Mouse (Mus musculus) intestine, embryonic 14.5 days (tissue): Measurements from ENCODE around the gene Chp1. TPM values are rescaled to one million over a fixed set of nuclear protein-coding genes. Genes with fewer than 3 reads are reported as not detected.

Experiments used
- ATAC-seq: fragments of 200-750 bp; cut with Nextera tagmentation; replicated peaks from 2 replicates; pipeline ENCODE4 v1.8.0; 2017; ENCODE audit warnings: low read depth, moderate number of reproducible peaks, moderate TSS enrichment, moderate library complexity; ENCODE audit not compliant: low FRiP score, low TSS enrichment
- DNase-seq: peaks from one replicate; pipeline ENCODE4 v3.0.0-alpha.2; 2018; ENCODE audit warnings: low spot score
- H3K27ac ChIP-seq: fragments of 300-500 bp; sonication (generic); 2 replicates; pipeline ENCODE4 v1.5.1; 2014; ENCODE audit warnings: low read depth, mild to moderate bottlenecking, control low read depth
- H3K27me3 ChIP-seq: fragments of 300-500 bp; sonication (generic); replicated peaks from 2 replicates; pipeline ENCODE4 v1.6.1; 2014; ENCODE audit warnings: low read length, control low read depth; ENCODE audit not compliant: control insufficient read depth, insufficient read depth
- H3K36me3 ChIP-seq: fragments of 300-500 bp; sonication (generic); 2 replicates; pipeline ENCODE4 v1.6.1; 2014; ENCODE audit warnings: low read length, control low read depth; ENCODE audit not compliant: control insufficient read depth, insufficient read depth
- H3K4me1 ChIP-seq: fragments of 300-500 bp; sonication (generic); replicated peaks from 2 replicates; pipeline ENCODE4 v1.6.1; 2014; ENCODE audit warnings: low read length, control low read depth, mixed read lengths; ENCODE audit not compliant: control insufficient read depth, insufficient read depth
- H3K4me2 ChIP-seq: fragments of 300-500 bp; sonication (generic); 2 replicates; pipeline ENCODE4 v1.6.1; 2014; ENCODE audit warnings: low read length
- H3K4me3 ChIP-seq: fragments of 300-500 bp; sonication (generic); 2 replicates; pipeline ENCODE4 v1.5.1; 2014; ENCODE audit warnings: low read depth, low read length, control low read depth, mixed read lengths
- H3K9ac ChIP-seq: fragments of 300-500 bp; sonication (generic); 2 replicates; pipeline ENCODE4 v1.6.1; 2014; ENCODE audit warnings: mild to moderate bottlenecking, low read length
- H3K9me3 ChIP-seq: fragments of 300-500 bp; sonication (generic); 2 replicates; pipeline ENCODE4 v1.6.1; 2016; ENCODE audit warnings: low read length, control low read depth; ENCODE audit not compliant: control insufficient read depth
- WGBS: fragments of 180-500 bp; shearing (Covaris S2); extraction: QIAGEN DNeasy Blood & Tissue Kit; methylation state at CpG from one replicate; pipeline ENCODE4 v1.1.7; 2014; 5-methylcytosine and 5-hydroxymethylcytosine counted together
- polyA plus RNA-seq: library from polyadenylated mRNA; unstranded; fragments of >200 nt; fragmentation: Nextera tagmentation; extraction: Ambion mirVana; gene quantifications from 2 replicates; pipeline ENCODE4 v1.2.1, GENCODE M21; 2014

Gene Chp1
- polyA plus RNA-seq, 1 experiment from 2014 or later, result 54.5 TPM

DNA sequence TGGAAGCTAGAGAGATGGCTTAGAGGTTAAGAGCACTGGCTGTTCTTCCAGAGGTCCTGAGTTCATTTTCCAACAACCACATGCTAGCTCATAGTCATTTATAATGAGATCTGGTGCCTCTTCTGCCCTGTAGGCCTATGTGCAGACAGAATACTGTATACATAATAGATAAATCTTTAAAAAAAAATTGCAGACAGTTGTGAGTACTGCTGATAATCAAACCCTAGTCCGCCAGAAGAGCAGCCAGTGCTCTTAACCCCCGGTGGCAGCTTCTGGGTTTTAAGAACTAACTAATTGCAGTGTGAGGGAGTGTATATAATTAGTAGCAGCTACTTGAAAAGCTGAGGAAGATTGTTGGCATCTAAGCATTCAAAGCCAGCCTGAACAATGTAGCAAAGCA lies 35.9 kb downstream of the Chp1 start:
- no peaks in the 10 kb centered on the region for H3K4me1 ChIP-seq
- WGBS, result 56% methylated on average over 2 of the region's 2 CpGs
- H3K4me3 ChIP-seq, result no peak overlapping the region
- H3K9ac ChIP-seq, result no peak overlapping the region
- ATAC-seq, result no peak
- H3K9me3 ChIP-seq, result no peaks in the 10 kb centered on the region
- H3K27ac ChIP-seq, result no peak overlapping the region
- no peak overlapping the region for H3K4me2 ChIP-seq
- no peaks in the 10 kb centered on the region for H3K27me3 ChIP-seq
- no peak for DNase-seq
- H3K36me3 ChIP-seq, result no peaks in the 10 kb centered on the region

DNA sequence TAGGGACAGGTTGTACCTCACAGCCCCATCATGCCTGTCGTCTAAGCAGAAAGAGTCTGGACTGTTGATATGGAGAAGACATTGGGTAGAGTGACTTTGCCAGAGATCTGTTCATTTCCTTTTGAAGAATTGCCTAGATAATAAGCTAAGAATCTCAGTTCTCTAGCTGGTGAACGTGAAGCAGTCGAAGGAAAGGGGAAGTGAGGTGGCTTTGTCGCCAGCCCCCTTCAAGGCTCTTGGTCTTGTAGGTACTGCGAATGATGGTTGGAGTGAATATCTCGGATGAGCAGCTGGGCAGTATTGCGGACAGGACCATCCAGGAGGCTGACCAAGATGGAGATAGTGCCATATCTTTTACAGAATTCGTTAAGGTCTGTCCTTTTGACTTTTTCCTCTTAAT lies 36.8 kb downstream of the Chp1 start:
- H3K36me3 ChIP-seq, result no peaks in the 10 kb centered on the region
- H3K9me3 ChIP-seq, result no peaks in the 10 kb centered on the region
- H3K4me3 ChIP-seq, result no peak overlapping the region
- H3K4me2 ChIP-seq, result no peak overlapping the region
- no peaks in the 10 kb centered on the region for H3K4me1 ChIP-seq
- DNase-seq (no peak), ATAC-seq (no peak)
- H3K27me3 ChIP-seq, result no peaks in the 10 kb centered on the region
- no peak overlapping the region for H3K27ac ChIP-seq
- 84% methylated on average over 8 of the region's 8 CpGs for WGBS
- H3K9ac ChIP-seq, result no peak overlapping the region

DNA sequence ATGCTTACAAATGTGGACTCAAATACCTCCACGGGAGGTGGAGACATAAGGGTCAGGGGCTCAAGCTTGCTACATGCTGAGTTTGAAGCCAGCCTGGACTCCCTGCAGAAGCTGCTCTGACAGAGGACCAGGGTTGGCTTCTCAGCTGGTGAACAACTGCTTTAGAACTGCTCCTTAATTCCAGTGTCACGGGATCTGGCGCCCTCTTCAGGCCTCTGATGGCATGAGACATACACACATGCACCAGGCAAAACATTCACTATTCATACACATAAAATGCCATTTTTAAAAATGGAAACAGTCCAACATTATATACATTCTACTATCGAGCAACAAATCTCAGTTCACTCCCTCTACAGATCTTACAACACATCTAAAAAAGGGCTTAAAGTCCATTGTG lies 39.9 kb downstream of the Chp1 start:
- no peak overlapping the region for H3K27ac ChIP-seq
- WGBS, result 21% methylated on average over 4 of the region's 4 CpGs
- ATAC-seq, result 0 out of 2 replicates have a peak, but pooled peaks have one; percentile 43

DNA sequence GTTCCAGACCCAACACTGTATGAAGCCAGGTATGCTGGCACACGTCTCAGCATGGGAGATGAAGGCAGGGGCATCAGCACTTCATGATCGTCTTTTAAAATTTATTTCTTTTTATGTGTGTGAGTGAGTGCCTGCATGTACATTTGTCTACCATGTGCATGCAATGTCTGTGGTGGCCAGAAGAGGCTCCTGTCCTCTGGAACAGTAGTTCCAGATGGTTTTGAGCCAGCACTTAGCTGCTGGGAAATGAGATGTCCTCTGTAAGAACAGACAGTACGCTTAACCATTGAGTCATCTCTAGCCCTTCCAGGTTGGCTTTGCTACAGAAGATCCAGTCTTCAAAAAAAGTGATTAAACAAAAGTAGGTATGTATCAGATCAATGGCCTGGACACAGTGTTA lies 43.8 kb downstream of the Chp1 start:
- DNase-seq (no peak), ATAC-seq (no peak)
- no peak overlapping the region for H3K27ac ChIP-seq
- no peak overlapping the region for H3K4me3 ChIP-seq
- 93% methylated on average over 3 of the region's 3 CpGs for WGBS
- H3K36me3 ChIP-seq, result peaks cover 1% of the 10 kb centered on the region
- no peaks in the 10 kb centered on the region for H3K9me3 ChIP-seq
- no peak overlapping the region for H3K4me2 ChIP-seq
- peaks cover 9% of the 10 kb centered on the region for H3K4me1 ChIP-seq
- H3K27me3 ChIP-seq, result no peaks in the 10 kb centered on the region
- no peak overlapping the region for H3K9ac ChIP-seq

More for the DNA sequence above, 39.9 kb downstream of the Chp1 start:
- no peaks in the 10 kb centered on the region for H3K36me3 ChIP-seq
- no peak overlapping the region for H3K4me3 ChIP-seq
- no peak overlapping the region for H3K9ac ChIP-seq
- no peaks in the 10 kb centered on the region for H3K27me3 ChIP-seq
- no peaks in the 10 kb centered on the region for H3K9me3 ChIP-seq
- DNase-seq, result peak; percentile 72
- no peaks in the 10 kb centered on the region for H3K4me1 ChIP-seq
- H3K4me2 ChIP-seq, result no peak overlapping the region

DNA sequence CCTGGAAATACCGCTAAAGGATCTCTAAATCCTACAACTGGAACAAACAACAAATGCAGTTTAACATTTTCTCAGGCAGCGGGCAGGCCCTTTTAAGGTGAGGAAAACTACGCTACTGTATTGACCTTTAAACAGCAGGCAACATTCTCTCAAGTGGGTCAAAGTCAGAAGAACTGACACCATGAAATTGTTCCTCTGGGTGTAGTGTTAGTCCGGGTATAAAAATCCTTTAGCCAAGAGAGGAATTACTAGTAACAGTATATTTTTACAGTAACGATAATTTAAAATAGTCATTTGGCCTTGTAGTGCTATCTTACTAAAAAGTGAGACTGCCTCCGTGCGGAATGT lies 46.2 kb downstream of the Chp1 start:
- Histone ChIP-seq H3K27me3 (no peaks in the 10 kb centered on the region), H3K27ac (peak overlapping the region; percentile 89), H3K4me1 (peaks cover 9% of the 10 kb centered on the region), H3K4me2 (peak overlapping the region; percentile 55), H3K9ac (peak overlapping the region; percentile 30; the same call in 1 of the 2 replicates), H3K9me3 (no peaks in the 10 kb centered on the region), H3K4me3 (peak overlapping the region; percentile 99), H3K36me3 (peaks cover 24% of the 10 kb centered on the region)
- ATAC-seq (peak; percentile 33; the same call in 1 of the 2 replicates), DNase-seq (peak; percentile 56)
- 9% methylated on average over 7 of the region's 7 CpGs for WGBS

DNA sequence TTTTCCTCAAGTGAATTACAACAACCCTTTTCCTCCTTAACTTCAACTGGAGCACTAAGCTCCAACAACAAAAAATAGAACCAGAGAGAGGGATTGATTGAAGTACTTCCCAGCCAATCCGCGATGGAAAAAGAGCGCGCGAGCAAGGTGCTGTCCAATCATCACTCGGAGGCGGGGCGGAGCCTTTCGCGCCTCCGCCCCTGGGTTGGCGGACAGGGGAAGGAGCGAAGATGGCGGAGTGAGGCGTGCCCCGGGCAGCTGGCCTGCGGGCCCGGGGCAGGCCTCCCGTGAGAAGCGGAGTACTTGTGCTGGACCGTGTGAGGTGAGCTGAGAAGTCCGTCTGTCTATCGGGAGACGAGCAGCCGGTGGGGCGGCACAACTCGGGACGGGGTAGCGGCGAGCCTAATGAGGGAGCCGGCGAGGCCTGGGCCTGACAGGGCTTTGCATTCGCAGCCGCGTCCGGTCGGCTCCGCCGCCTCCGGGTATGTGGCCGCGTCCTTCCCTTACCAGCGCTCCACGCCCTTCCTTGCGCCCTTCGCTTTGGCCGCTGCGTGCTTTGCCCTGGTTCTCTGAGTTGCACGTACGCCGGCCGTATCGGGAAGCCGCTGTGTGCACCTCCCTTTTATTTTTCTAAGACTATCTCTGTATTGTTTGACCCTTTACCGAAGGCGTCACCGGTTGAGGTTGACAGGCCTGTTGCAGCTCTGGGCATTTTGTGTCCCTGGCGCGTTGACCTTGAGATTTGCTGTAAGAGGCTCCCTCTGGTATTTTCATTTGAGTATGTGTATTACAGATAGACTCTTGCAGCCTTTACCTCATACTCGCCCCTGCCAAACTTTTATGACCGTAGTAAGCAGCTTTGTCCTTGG lies 46.9 kb downstream of the Chp1 start:
- DNase-seq (peak; percentile 99), ATAC-seq (peak; percentile 97)
- no peaks in the 10 kb centered on the region for H3K27me3 ChIP-seq
- no peaks in the 10 kb centered on the region for H3K9me3 ChIP-seq
- peak overlapping the region; percentile 67 for H3K4me2 ChIP-seq
- H3K9ac ChIP-seq, result peak overlapping the region; percentile 98
- WGBS, result under 1% methylated on average over 59 of the region's 61 CpGs
- peak overlapping the region; percentile 89 for H3K27ac ChIP-seq
- H3K4me1 ChIP-seq, result peaks cover 9% of the 10 kb centered on the region
- H3K36me3 ChIP-seq, result peaks cover 30% of the 10 kb centered on the region
- H3K4me3 ChIP-seq, result peak overlapping the region; percentile 99

DNA sequence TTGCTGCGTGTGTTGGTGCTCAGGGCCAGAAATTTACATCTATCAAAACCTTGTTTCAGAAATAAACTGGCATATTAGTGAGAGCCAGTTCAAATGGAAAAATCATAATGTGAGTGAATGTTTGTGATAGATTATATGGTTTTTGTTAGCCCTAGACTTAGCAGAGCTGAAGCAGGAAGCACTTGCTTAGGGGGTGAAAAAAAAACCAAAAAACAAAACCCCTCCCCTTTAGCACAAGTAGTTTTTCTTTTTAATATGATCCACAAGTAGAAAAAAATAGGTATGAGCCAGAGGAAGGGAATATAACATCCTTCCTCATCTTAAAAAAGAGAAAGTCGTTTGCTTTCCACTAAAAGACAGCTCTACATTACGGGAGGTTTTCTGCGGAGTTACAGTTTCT lies 47.8 kb downstream of the Chp1 start:
- Histone ChIP-seq H3K27ac (no peak overlapping the region), H3K4me1 (peaks cover 9% of the 10 kb centered on the region), H3K4me2 (peak overlapping the region; percentile 67), H3K27me3 (no peaks in the 10 kb centered on the region), H3K9ac (peak overlapping the region; percentile 98), H3K9me3 (no peaks in the 10 kb centered on the region), H3K36me3 (peaks cover 40% of the 10 kb centered on the region), H3K4me3 (peak overlapping the region; percentile 99)
- WGBS, result 37% methylated on average over 4 of the region's 4 CpGs
- ATAC-seq (no peak), DNase-seq (no peak)

DNA sequence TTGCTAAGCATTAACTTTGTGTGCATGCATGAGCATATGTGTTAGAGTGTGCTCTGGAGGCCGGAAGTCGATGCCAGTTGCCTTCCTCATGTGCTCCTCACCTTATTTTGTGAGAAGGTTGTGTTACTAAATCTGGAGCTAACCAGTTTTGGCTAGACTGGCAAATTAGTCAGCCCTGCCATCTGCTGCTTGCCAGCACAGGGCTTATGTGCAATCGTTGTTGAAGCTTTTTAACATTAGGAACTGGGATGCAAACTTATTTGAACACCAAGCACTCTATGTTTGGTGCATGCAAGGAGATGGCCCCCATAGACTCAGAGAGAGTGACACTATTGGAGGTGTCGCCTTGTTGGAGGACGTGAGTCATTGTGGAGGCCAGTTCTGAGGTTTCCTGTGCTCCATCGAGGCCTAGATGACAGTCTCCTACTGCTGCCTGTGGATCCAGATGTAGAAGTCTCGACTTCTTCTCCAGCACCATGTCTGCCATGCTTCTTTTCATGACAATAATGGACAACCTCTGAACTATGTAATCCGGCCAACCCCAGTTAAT lies 49.4 kb downstream of the Chp1 start:
- no peak overlapping the region for H3K9ac ChIP-seq
- peaks cover 55% of the 10 kb centered on the region for H3K36me3 ChIP-seq
- 89% methylated on average over 8 of the region's 8 CpGs for WGBS
- no peak overlapping the region for H3K4me2 ChIP-seq
- H3K27me3 ChIP-seq, result no peaks in the 10 kb centered on the region
- ATAC-seq (no peak), DNase-seq (no peak)
- peaks cover 9% of the 10 kb centered on the region for H3K4me1 ChIP-seq
- no peak overlapping the region for H3K4me3 ChIP-seq
- H3K9me3 ChIP-seq, result no peaks in the 10 kb centered on the region
- H3K27ac ChIP-seq, result no peak overlapping the region

DNA sequence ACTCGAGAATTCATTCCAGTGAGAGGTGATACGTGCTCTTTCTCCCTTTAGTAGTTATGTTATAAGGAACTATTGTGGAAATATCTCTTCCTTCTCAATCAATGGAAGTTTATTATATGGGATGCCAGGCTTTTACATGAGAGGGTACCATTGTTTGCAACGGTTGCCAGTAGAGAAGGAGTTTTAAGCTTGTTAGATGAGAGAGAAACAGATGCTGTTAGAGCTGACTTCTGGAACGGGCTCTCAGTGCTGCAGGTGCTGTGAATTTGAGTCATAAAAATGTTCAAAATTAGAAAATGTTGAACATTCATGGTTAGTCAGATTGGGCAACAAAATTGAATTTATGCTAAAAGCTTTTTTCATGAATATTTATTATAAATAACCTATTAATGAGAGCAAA lies 53.5 kb downstream of the Chp1 start:
- H3K36me3 ChIP-seq, result peaks cover 95% of the 10 kb centered on the region
- H3K4me3 ChIP-seq, result no peak overlapping the region
- no peak for ATAC-seq
- no peak overlapping the region for H3K9ac ChIP-seq
- no peaks in the 10 kb centered on the region for H3K4me1 ChIP-seq
- no peak overlapping the region for H3K4me2 ChIP-seq
- WGBS, result 80% methylated on average over 4 of the region's 4 CpGs
- no peak for DNase-seq
- no peak overlapping the region for H3K27ac ChIP-seq
- no peaks in the 10 kb centered on the region for H3K27me3 ChIP-seq
- H3K9me3 ChIP-seq, result no peaks in the 10 kb centered on the region
